Mouse (Mus musculus) cerebellum, adult 2 months (tissue): ENCODE measurements around the gene Tmem39b.

ENCODE experiments used
- CTCF ChIP-seq: fragments of 200-500 bp; IDR thresholded peaks from 2 replicates; pipeline ENCODE4 v1.5.1; 2011; ENCODE audit warnings: low read depth, mild to moderate bottlenecking, control low read depth, low read length, moderate library complexity, borderline replicate concordance; ENCODE audit not compliant: insufficient read depth
- POLR2A ChIP-seq: fragments of 200-500 bp; IDR thresholded peaks from 2 replicates; pipeline ENCODE4 v1.6.1; 2011; ENCODE audit warnings: low read length, control low read depth, borderline replicate concordance; ENCODE audit not compliant: insufficient read depth

DNA sequence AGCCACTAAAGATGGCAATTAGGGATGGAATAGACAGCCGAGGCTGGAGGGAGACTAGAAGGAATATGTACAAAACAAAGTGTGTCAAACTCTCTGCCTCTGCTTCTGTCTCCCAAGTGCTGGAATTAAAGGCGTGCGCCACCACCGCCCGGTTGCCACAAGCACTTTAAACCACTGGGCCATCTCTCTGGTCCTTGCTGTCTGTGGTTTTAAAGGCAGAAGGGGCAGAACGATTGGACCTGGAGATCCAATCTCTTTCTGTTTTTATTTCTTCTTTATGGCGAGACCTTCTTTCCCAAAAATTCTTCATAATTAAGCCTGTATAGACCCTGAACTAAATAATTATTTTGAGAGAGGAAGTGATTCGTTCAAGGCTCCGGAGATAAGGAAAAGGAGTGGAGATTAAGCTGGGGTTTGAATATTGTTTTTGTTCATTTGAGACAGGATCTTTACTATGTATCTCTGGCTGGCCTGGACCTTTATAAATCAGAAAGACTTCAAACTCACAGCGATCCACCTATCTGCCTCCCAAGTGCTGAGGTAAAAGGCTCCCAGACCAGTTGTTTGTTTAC lies 23.7 kb downstream of the Tmem39b start:
- TF ChIP-seq CTCF = no peak
- TF ChIP-seq POLR2A = no peak
